Mouse (Mus musculus) gastrocnemius, adult 2 months (tissue): ENCODE data around the gene Mtfp1. TPM values are rescaled to one million over a fixed set of nuclear protein-coding genes. Genes with fewer than 3 reads are reported as not detected.
"Not testable (repeated sequence)": the region's sequence is repeated elsewhere in the genome, so short reads cannot be mapped to it uniquely, and the experiment has no call there.

Source experiments
- DNase-seq: peaks from one replicate; pipeline ENCODE4 v3.0.0; 2022
- H3K27ac ChIP-seq: fragments of 200-600 bp; 2 replicates; pipeline ENCODE4 v1.8.1; 2022; ENCODE audit warnings: mild to moderate bottlenecking
- H3K4me3 ChIP-seq: fragments of 200-600 bp; 2 replicates; pipeline ENCODE4 v1.8.1; 2022; ENCODE audit warnings: mild to moderate bottlenecking, moderate library complexity
- CTCF ChIP-seq: fragments of 200-600 bp; IDR thresholded peaks from 2 replicates; pipeline ENCODE4 v1.8.1; 2022; ENCODE audit warnings: antibody characterized with exemption, mild to moderate bottlenecking, moderate library complexity
- intact Hi-C: fragments of 180-260 bp; cut with DNase I; formaldehyde crosslinking; loops from one replicate; pipeline ENCODE4 v1.15.1; 2025
- total RNA-seq, 2 experiments: library from RNA; stranded (reverse); gene quantifications; 2 replicates each; pipeline ENCODE4 v1.2.3; 2021

Gene Mtfp1
- total RNA-seq, 2 experiments from 2014 or later = 38.9 to 72.9 TPM

GRCm38 (mm10) chr11:4122742-4123579, 27.7 kb upstream of the Mtfp1 start, which contains the start of gene Sec14l2:
Sec14l2 (minus strand) TSS chr11:4123415.
- DNase-seq = no peak
- TF ChIP-seq CTCF = no peak
- Histone ChIP-seq H3K4me3 (no peak within 1 kb of the TSS), H3K27ac (no peak within 1 kb of the TSS)
- intact Hi-C loops = loop anchor here (2.0 kb wide), 1 partner anchor 28 kb away; the partner anchor contains the start of gene Mtfp1

- intact Hi-C loops = loop anchor here (2.0 kb wide), 1 partner anchor 27 kb away; the partner anchor contains the start of gene Mtfp1
- no peak for DNase-seq
- TF ChIP-seq CTCF = no peak
- Histone ChIP-seq H3K27ac (no peak overlapping the region), H3K4me3 (no peak overlapping the region)
Measured at GRCm38 (mm10) chr11:4122226-4122625, 27.0 kb upstream of the Mtfp1 start.

GRCm38 (mm10) chr11:4121691-4122090, 26.4 kb upstream of the Mtfp1 start:
- no peak for DNase-seq
- no peak overlapping the region for H3K27ac ChIP-seq
- intact Hi-C loops = loop anchor here (2.0 kb wide), 1 partner anchor 27 kb away; the partner anchor contains the start of gene Mtfp1
- TF ChIP-seq CTCF = no peak
- no peak overlapping the region for H3K4me3 ChIP-seq

- TF ChIP-seq CTCF = no peak
- Histone ChIP-seq H3K27ac (no peak overlapping the region), H3K4me3 (no peak overlapping the region)
- intact Hi-C loops = no loop called here
- no peak for DNase-seq
Measured at GRCm38 (mm10) chr11:4119635-4120034, 24.4 kb upstream of the Mtfp1 start.

GRCm38 (mm10) chr11:4118081-4118921, 23.1 kb upstream of the Mtfp1 start:
- peak overlapping the region; percentile 78 for H3K4me3 ChIP-seq
- DNase-seq = peak; percentile 73
- no peak for TF ChIP-seq CTCF
- peak overlapping the region; percentile 68 for H3K27ac ChIP-seq
- intact Hi-C loops = no loop called here

GRCm38 (mm10) chr11:4117372-4118071, 22.3 kb upstream of the Mtfp1 start:
- no peak for DNase-seq
- intact Hi-C loops = no loop called here
- Histone ChIP-seq H3K4me3 (peak overlapping the region; percentile 78), H3K27ac (no peak overlapping the region)
- TF ChIP-seq CTCF = no peak; the same call in 1 of the 2 replicates

GRCm38 (mm10) chr11:4116458-4117141, 21.4 kb upstream of the Mtfp1 start:
- TF ChIP-seq CTCF = no peak
- DNase-seq = no peak
- intact Hi-C loops = no loop called here
- no peak overlapping the region for H3K4me3 ChIP-seq
- no peak overlapping the region for H3K27ac ChIP-seq

- DNase-seq = no peak
- intact Hi-C loops = no loop called here
- TF ChIP-seq CTCF = no peak
- H3K4me3 ChIP-seq = no peak overlapping the region
- H3K27ac ChIP-seq = no peak overlapping the region
Measured at GRCm38 (mm10) chr11:4115407-4115806, 20.2 kb upstream of the Mtfp1 start.

- DNase-seq, intact Hi-C loops, H3K27ac ChIP-seq: not testable (repeated sequence)
Measured at GRCm38 (mm10) chr11:4114541-4114940, 19.3 kb upstream of the Mtfp1 start.

GRCm38 (mm10) chr11:4113970-4114369, 18.7 kb upstream of the Mtfp1 start:
- no peak for TF ChIP-seq CTCF
- intact Hi-C loops = no loop called here
- no peak for DNase-seq
- no peak overlapping the region for H3K27ac ChIP-seq
- H3K4me3 ChIP-seq = no peak overlapping the region

More at GRCm38 (mm10) chr11:4114541-4114940, 19.3 kb upstream of the Mtfp1 start:
- not testable (repeated sequence) for H3K4me3 ChIP-seq

- TF ChIP-seq CTCF = no peak
- Histone ChIP-seq H3K27ac (no peak overlapping the region), H3K4me3 (no peak overlapping the region)
- no peak for DNase-seq
- intact Hi-C loops = no loop called here
Measured at GRCm38 (mm10) chr11:4113496-4113895, 18.3 kb upstream of the Mtfp1 start.

GRCm38 (mm10) chr11:4112861-4113260, 17.6 kb upstream of the Mtfp1 start:
- intact Hi-C loops = no loop called here
- H3K27ac ChIP-seq = no peak overlapping the region
- no peak for TF ChIP-seq CTCF
- no peak for DNase-seq
- H3K4me3 ChIP-seq = no peak overlapping the region
